Mouse (Mus musculus): Measurements from ENCODE around the gene Atp6v1f.

GRCm38 (mm10) chr6:29439251-29439650, 28.3 kb upstream of the Atp6v1f start:
- no peak for TF ChIP-seq CTCF (IDR thresholded peaks at IDR 0.05; ENCODE audit: insufficient read depth, low read length)
- TF ChIP-seq POLR2A (IDR thresholded peaks at IDR 0.05; ENCODE audit: borderline replicate concordance, extremely low read depth, low read depth, low read length) = no peak
